Mouse (Mus musculus) heart, adult 2 months (tissue): ENCODE measurements around the gene Tmem41b.

Source experiments
- CTCF ChIP-seq: fragments of 200-600 bp; IDR thresholded peaks from 2 replicates; pipeline ENCODE4 v1.8.1; 2022; ENCODE audit warnings: antibody characterized with exemption, mild to moderate bottlenecking, moderate library complexity
- EP300 ChIP-seq: fragments of 200-500 bp; IDR thresholded peaks from 2 replicates; pipeline ENCODE4 v1.6.1; 2011; ENCODE audit warnings: low read depth, low read length, control low read depth; ENCODE audit not compliant: insufficient read depth
- POLR2A ChIP-seq: fragments of 200-500 bp; IDR thresholded peaks from 2 replicates; pipeline ENCODE4 v1.6.1; 2011; ENCODE audit warnings: mild to moderate bottlenecking, low read depth, low read length, control low read depth; ENCODE audit not compliant: insufficient read depth

- no peak for TF ChIP-seq POLR2A
- TF ChIP-seq CTCF = no peak
- TF ChIP-seq EP300 = no peak
Measured at GRCm38 (mm10) chr7:110009084-110009483, 22.4 kb upstream of the Tmem41b start.
